Mouse (Mus musculus) lung, embryonic 16.5 days (tissue): ENCODE results near the gene Pitpnm2. TPM values are rescaled to one million over a fixed set of nuclear protein-coding genes. Genes with fewer than 3 reads are reported as not detected.

Experiments
- ATAC-seq: fragments of 200-750 bp; cut with Nextera tagmentation; 2 replicates; pipeline ENCODE4 v1.8.0; 2017; ENCODE audit warnings: low read depth, mild to moderate bottlenecking, moderate library complexity
- H3K27ac ChIP-seq: fragments of 300-500 bp; sonication (generic); 2 replicates; pipeline ENCODE4 v1.5.1; 2014; ENCODE audit warnings: mild to moderate bottlenecking, control low read depth, low read length
- H3K27me3 ChIP-seq: fragments of 300-500 bp; sonication (generic); 2 replicates; pipeline ENCODE4 v1.6.1; 2014; ENCODE audit warnings: low read depth, low read length, mixed read lengths; ENCODE audit not compliant: control insufficient read depth, insufficient read depth
- H3K36me3 ChIP-seq: fragments of 300-500 bp; sonication (generic); 2 replicates; pipeline ENCODE4 v1.6.1; 2014; ENCODE audit warnings: low read length; ENCODE audit not compliant: control insufficient read depth, insufficient read depth
- H3K4me1 ChIP-seq: fragments of 300-500 bp; sonication (generic); replicated peaks from 2 replicates; pipeline ENCODE4 v1.6.1; 2014; ENCODE audit warnings: low read length, mixed read lengths; ENCODE audit not compliant: control insufficient read depth, insufficient read depth
- H3K4me2 ChIP-seq: fragments of 300-500 bp; sonication (generic); 2 replicates; pipeline ENCODE4 v1.6.1; 2014; ENCODE audit warnings: low read depth, low read length, control low read depth
- H3K4me3 ChIP-seq: fragments of 300-500 bp; sonication (generic); 2 replicates; pipeline ENCODE4 v1.5.1; 2014; ENCODE audit warnings: mild to moderate bottlenecking, low read length, control low read depth
- H3K9ac ChIP-seq: fragments of 300-500 bp; sonication (generic); 2 replicates; pipeline ENCODE4 v1.6.1; 2014; ENCODE audit warnings: low read length, control low read depth
- H3K9me3 ChIP-seq: fragments of 300-500 bp; sonication (generic); 2 replicates; pipeline ENCODE4 v1.6.1; 2016; ENCODE audit warnings: low read length; ENCODE audit not compliant: control insufficient read depth
- WGBS: fragments of 180-500 bp; shearing (Covaris S2); extraction: QIAGEN DNeasy Blood & Tissue Kit; methylation state at CpG from one replicate; pipeline ENCODE4 v1.1.7; 2014; 5-methylcytosine and 5-hydroxymethylcytosine counted together
- polyA plus RNA-seq: library from polyadenylated mRNA; unstranded; fragments of >200 nt; fragmentation: Nextera tagmentation; extraction: Ambion mirVana; gene quantifications from 2 replicates; pipeline ENCODE4 v1.2.1, GENCODE M21; 2015

Pitpnm2 gene
- polyA plus RNA-seq, 1 experiment from 2014 or later, result 6.6 TPM

GRCm38 (mm10) chr5:124079880-124080279, 169.7 kb downstream of the Pitpnm2 start:
- Histone ChIP-seq H3K9ac (no peak overlapping the region), H3K27ac (no peak overlapping the region), H3K36me3 (no peaks in the 10 kb centered on the region), H3K9me3 (no peaks in the 10 kb centered on the region), H3K4me1 (peaks cover 12% of the 10 kb centered on the region), H3K27me3 (no peaks in the 10 kb centered on the region), H3K4me3 (no peak overlapping the region), H3K4me2 (no peak overlapping the region)
- 91% methylated on average over 17 of the region's 17 CpGs for WGBS
- ATAC-seq, result no peak

- ATAC-seq, result peak; percentile 56; the same call in 1 of the 2 replicates
- H3K4me1 ChIP-seq, result peaks cover 16% of the 10 kb centered on the region
- H3K4me3 ChIP-seq, result no peak overlapping the region
- H3K27me3 ChIP-seq, result no peaks in the 10 kb centered on the region
- H3K9me3 ChIP-seq, result no peaks in the 10 kb centered on the region
- 0 out of 2 replicates have a peak overlapping the region, but pooled peaks have one; percentile 5 for H3K27ac ChIP-seq
- 41% methylated on average over 9 of the region's 9 CpGs for WGBS
- H3K36me3 ChIP-seq, result no peaks in the 10 kb centered on the region
- H3K4me2 ChIP-seq, result no peak overlapping the region
- no peak overlapping the region for H3K9ac ChIP-seq
These were observed 170.7 kb downstream of the Pitpnm2 start for GRCm38 (mm10) chr5:124078794-124079416.

- H3K27ac ChIP-seq, result no peak overlapping the region
- WGBS, result 62% methylated on average over 6 of the region's 6 CpGs
- H3K36me3 ChIP-seq, result no peaks in the 10 kb centered on the region
- H3K4me2 ChIP-seq, result no peak overlapping the region
- no peaks in the 10 kb centered on the region for H3K9me3 ChIP-seq
- peaks cover 16% of the 10 kb centered on the region for H3K4me1 ChIP-seq
- no peak overlapping the region for H3K4me3 ChIP-seq
- H3K27me3 ChIP-seq, result no peaks in the 10 kb centered on the region
- ATAC-seq, result no peak
- H3K9ac ChIP-seq, result no peak overlapping the region
These were observed 171.6 kb downstream of the Pitpnm2 start for GRCm38 (mm10) chr5:124077856-124078460.

GRCm38 (mm10) chr5:124077241-124077640, 172.3 kb downstream of the Pitpnm2 start:
- no peaks in the 10 kb centered on the region for H3K9me3 ChIP-seq
- H3K36me3 ChIP-seq, result no peaks in the 10 kb centered on the region
- H3K4me2 ChIP-seq, result no peak overlapping the region
- H3K27ac ChIP-seq, result no peak overlapping the region
- H3K9ac ChIP-seq, result no peak overlapping the region
- WGBS, result 76% methylated on average over 13 of the region's 13 CpGs
- no peaks in the 10 kb centered on the region for H3K27me3 ChIP-seq
- no peak overlapping the region for H3K4me3 ChIP-seq
- H3K4me1 ChIP-seq, result peaks cover 16% of the 10 kb centered on the region
- no peak for ATAC-seq

- no peak for ATAC-seq
- Histone ChIP-seq H3K4me2 (no peak overlapping the region), H3K9me3 (no peaks in the 10 kb centered on the region), H3K36me3 (no peaks in the 10 kb centered on the region), H3K27ac (no peak overlapping the region), H3K27me3 (no peaks in the 10 kb centered on the region), H3K9ac (no peak overlapping the region), H3K4me1 (peaks cover 16% of the 10 kb centered on the region), H3K4me3 (no peak overlapping the region)
- WGBS, result 51% methylated on average over 9 of the region's 9 CpGs
These were observed 173.0 kb downstream of the Pitpnm2 start for GRCm38 (mm10) chr5:124076559-124076958.

- no peaks in the 10 kb centered on the region for H3K9me3 ChIP-seq
- 0 out of 2 replicates have a peak overlapping the region, but pooled peaks have one; percentile 5 for H3K9ac ChIP-seq
- peaks cover 16% of the 10 kb centered on the region for H3K4me1 ChIP-seq
- H3K4me3 ChIP-seq, result no peak overlapping the region
- ATAC-seq, result no peak
- H3K27ac ChIP-seq, result no peak overlapping the region
- no peaks in the 10 kb centered on the region for H3K36me3 ChIP-seq
- H3K27me3 ChIP-seq, result no peaks in the 10 kb centered on the region
- WGBS, result 57% methylated on average over 9 of the region's 9 CpGs
- H3K4me2 ChIP-seq, result no peak overlapping the region
These were observed 173.8 kb downstream of the Pitpnm2 start for GRCm38 (mm10) chr5:124075716-124076115.

- no peak overlapping the region for H3K9ac ChIP-seq
- H3K4me3 ChIP-seq, result no peak overlapping the region
- no peaks in the 10 kb centered on the region for H3K36me3 ChIP-seq
- ATAC-seq, result peak; percentile 55
- WGBS, result 24% methylated on average over 10 of the region's 10 CpGs
- no peaks in the 10 kb centered on the region for H3K27me3 ChIP-seq
- no peaks in the 10 kb centered on the region for H3K9me3 ChIP-seq
- 0 out of 2 replicates have a peak overlapping the region, but pooled peaks have one; percentile 3 for H3K27ac ChIP-seq
- H3K4me1 ChIP-seq, result peaks cover 16% of the 10 kb centered on the region
- no peak overlapping the region for H3K4me2 ChIP-seq
These were observed 174.7 kb downstream of the Pitpnm2 start for GRCm38 (mm10) chr5:124074845-124075307.

GRCm38 (mm10) chr5:124073682-124074081, 175.9 kb downstream of the Pitpnm2 start:
- no peak for ATAC-seq
- Histone ChIP-seq H3K4me2 (no peak overlapping the region), H3K9ac (no peak overlapping the region), H3K27ac (no peak overlapping the region), H3K4me3 (no peak overlapping the region), H3K27me3 (no peaks in the 10 kb centered on the region), H3K9me3 (no peaks in the 10 kb centered on the region), H3K4me1 (peaks cover 12% of the 10 kb centered on the region), H3K36me3 (no peaks in the 10 kb centered on the region)
- WGBS, result 47% methylated on average over 9 of the region's 9 CpGs

- H3K9ac ChIP-seq, result no peak overlapping the region
- ATAC-seq, result no peak
- H3K36me3 ChIP-seq, result no peaks in the 10 kb centered on the region
- no peak overlapping the region for H3K4me3 ChIP-seq
- H3K27ac ChIP-seq, result no peak overlapping the region
- no peaks in the 10 kb centered on the region for H3K27me3 ChIP-seq
- WGBS, result 80% methylated on average over 3 of the region's 3 CpGs
- no peaks in the 10 kb centered on the region for H3K9me3 ChIP-seq
- H3K4me2 ChIP-seq, result no peak overlapping the region
- H3K4me1 ChIP-seq, result peaks cover 3% of the 10 kb centered on the region
These were observed 179.9 kb downstream of the Pitpnm2 start for GRCm38 (mm10) chr5:124069657-124070056.
